Mouse (Mus musculus) lung, postnatal 0 days (tissue): ENCODE data around the gene Pou2f3. TPM values are rescaled to one million over a fixed set of nuclear protein-coding genes. Genes with fewer than 3 reads are reported as not detected.

ENCODE experiments used
- ATAC-seq: fragments of 200-750 bp; cut with Nextera tagmentation; 2 replicates; pipeline ENCODE4 v1.8.0; 2017; ENCODE audit warnings: moderate library complexity
- DNase-seq: peaks from one replicate; pipeline ENCODE4 v3.0.0-alpha.2; 2016; ENCODE audit warnings: low spot score
- H3K27ac ChIP-seq: fragments of 300-500 bp; sonication (generic); 2 replicates; pipeline ENCODE4 v1.5.1; 2014; ENCODE audit warnings: antibody characterized with exemption, mild to moderate bottlenecking, low read length, mixed read lengths
- H3K27me3 ChIP-seq: fragments of 300-500 bp; sonication (generic); replicated peaks from 2 replicates; pipeline ENCODE4 v1.6.1; 2014; ENCODE audit warnings: low read length, mixed read lengths; ENCODE audit not compliant: insufficient read depth
- H3K36me3 ChIP-seq: fragments of 300-500 bp; sonication (generic); 2 replicates; pipeline ENCODE4 v1.6.1; 2014; ENCODE audit warnings: low read length, mixed read lengths; ENCODE audit not compliant: insufficient read depth
- H3K4me1 ChIP-seq: fragments of 300-500 bp; sonication (generic); 2 replicates; pipeline ENCODE4 v1.6.1; 2014; ENCODE audit warnings: antibody characterized with exemption, low read depth, low read length, mixed read lengths; ENCODE audit not compliant: insufficient read depth
- H3K4me2 ChIP-seq: fragments of 300-500 bp; sonication (generic); replicated peaks from 2 replicates; pipeline ENCODE4 v1.6.1; 2014; ENCODE audit warnings: low read depth, mild to moderate bottlenecking, low read length, moderate library complexity, mixed read lengths
- H3K4me3 ChIP-seq: fragments of 300-500 bp; sonication (generic); 2 replicates; pipeline ENCODE4 v1.5.1; 2014; ENCODE audit warnings: low read depth, low read length
- H3K9ac ChIP-seq: fragments of 300-500 bp; sonication (generic); replicated peaks from 2 replicates; pipeline ENCODE4 v1.6.1; 2014; ENCODE audit warnings: low read depth, mild to moderate bottlenecking
- H3K9me3 ChIP-seq: fragments of 300-500 bp; sonication (generic); 2 replicates; pipeline ENCODE4 v1.6.1; 2016; ENCODE audit warnings: low read length, mixed read lengths
- CTCF ChIP-seq: IDR thresholded peaks from 2 replicates; pipeline ENCODE4 v1.5.1; 2016; ENCODE audit warnings: antibody characterized with exemption, mild to moderate bottlenecking
- EP300 ChIP-seq: IDR thresholded peaks from 2 replicates; pipeline ENCODE4 v1.6.1; 2016; ENCODE audit warnings: antibody characterized with exemption, mild to moderate bottlenecking, control low read depth
- WGBS: fragments of 180-500 bp; shearing (Covaris S2); extraction: QIAGEN DNeasy Blood & Tissue Kit; methylation state at CpG from one replicate; pipeline ENCODE4 v1.1.7; 2014; 5-methylcytosine and 5-hydroxymethylcytosine counted together
- polyA plus RNA-seq: library from polyadenylated mRNA; unstranded; fragments of >200 nt; fragmentation: Nextera tagmentation; extraction: Ambion mirVana; gene quantifications from 2 replicates; pipeline ENCODE4 v1.2.1, GENCODE M21; 2015

Pou2f3 gene
- polyA plus RNA-seq, 1 experiment from 2014 or later, result 0.13 TPM

DNA sequence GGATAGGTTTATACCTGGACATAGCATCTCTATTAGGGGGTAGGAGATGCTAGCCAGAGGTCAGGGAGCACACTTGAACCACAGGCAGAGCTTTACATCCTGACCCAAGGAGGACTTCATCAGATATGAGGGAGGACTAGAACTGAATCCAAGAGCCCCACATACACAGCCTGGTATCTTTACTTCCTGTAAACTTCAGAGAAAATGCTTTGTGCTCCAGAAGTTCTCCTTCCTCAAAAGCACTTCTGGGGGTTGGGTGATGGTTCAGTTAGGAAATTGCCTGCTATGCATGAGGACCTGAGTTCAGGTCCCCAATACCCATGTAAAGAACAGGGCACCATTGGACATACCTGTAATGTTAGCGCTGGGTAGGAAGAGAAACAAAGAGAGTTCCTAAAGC lies 23.3 kb upstream of the Pou2f3 start:
- Histone ChIP-seq H3K27me3 (no peaks in the 10 kb centered on the region), H3K4me1 (peaks cover 7% of the 10 kb centered on the region; the same call in 1 of the 2 replicates), H3K27ac (no peak overlapping the region), H3K4me2 (no peak overlapping the region), H3K9me3 (no peaks in the 10 kb centered on the region), H3K4me3 (no peak overlapping the region), H3K36me3 (no peaks in the 10 kb centered on the region), H3K9ac (no peak overlapping the region)
- TF ChIP-seq EP300 (no peak), CTCF (no peak)
- ATAC-seq, result no peak
- DNase-seq, result no peak
- WGBS, result 100% methylated on average over 1 of the region's 1 CpGs

DNA sequence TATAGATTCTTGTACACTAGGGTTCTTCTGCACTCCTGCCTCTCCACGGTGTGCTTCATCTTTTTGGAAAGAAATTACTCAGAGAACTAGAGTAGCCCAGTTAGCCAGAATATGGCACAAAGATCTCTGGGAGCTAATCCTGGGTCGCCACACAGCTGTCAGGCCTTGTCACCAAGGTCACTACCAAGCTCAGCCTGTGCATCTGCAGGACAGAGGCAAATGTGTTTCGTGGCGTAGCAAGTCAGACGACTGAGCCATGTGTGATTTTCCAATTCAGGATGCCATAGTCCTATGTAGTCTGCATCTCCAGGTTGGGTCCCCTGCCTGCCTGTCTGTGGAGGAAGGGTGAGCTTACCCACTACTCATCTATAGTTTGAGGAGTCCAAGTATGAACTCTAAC lies 22.9 kb upstream of the Pou2f3 start:
- Histone ChIP-seq H3K4me1 (peaks cover 7% of the 10 kb centered on the region; the same call in 1 of the 2 replicates), H3K36me3 (no peaks in the 10 kb centered on the region), H3K27ac (no peak overlapping the region), H3K4me3 (no peak overlapping the region), H3K27me3 (no peaks in the 10 kb centered on the region), H3K9ac (no peak overlapping the region), H3K4me2 (no peak overlapping the region), H3K9me3 (no peaks in the 10 kb centered on the region)
- DNase-seq (no peak), ATAC-seq (no peak)
- no peak for TF ChIP-seq EP300
- no peak for TF ChIP-seq CTCF
- 57% methylated on average over 5 of the region's 5 CpGs for WGBS

DNA sequence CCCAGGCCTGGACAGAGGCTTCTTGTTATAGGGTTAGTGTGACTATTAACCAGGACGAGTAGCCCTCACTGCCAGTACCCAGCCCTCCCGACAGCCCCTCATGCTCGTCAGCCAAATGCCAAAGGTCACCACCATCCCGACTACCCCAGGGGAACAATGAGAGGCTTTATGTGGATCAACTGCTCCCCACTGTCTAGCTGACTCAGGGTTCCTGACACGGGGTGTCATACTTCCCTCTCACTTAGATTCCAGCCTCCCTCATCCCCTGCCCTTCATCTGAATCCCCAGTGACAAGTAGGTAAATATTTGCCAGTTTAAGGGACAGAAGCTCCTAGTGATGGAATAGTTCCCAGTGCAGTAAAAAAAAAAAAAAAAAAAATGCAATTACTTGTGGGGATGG lies 22.1 kb upstream of the Pou2f3 start:
- Histone ChIP-seq H3K4me1 (peaks cover 7% of the 10 kb centered on the region; the same call in 1 of the 2 replicates), H3K9me3 (no peaks in the 10 kb centered on the region), H3K27ac (no peak overlapping the region), H3K36me3 (no peaks in the 10 kb centered on the region), H3K27me3 (no peaks in the 10 kb centered on the region), H3K4me2 (no peak overlapping the region), H3K4me3 (no peak overlapping the region), H3K9ac (no peak overlapping the region)
- WGBS, result 23% methylated on average over 5 of the region's 5 CpGs
- no peak for DNase-seq
- peak; percentile 11; the same call in 1 of the 2 replicates for ATAC-seq
- TF ChIP-seq CTCF (no peak), EP300 (no peak)

DNA sequence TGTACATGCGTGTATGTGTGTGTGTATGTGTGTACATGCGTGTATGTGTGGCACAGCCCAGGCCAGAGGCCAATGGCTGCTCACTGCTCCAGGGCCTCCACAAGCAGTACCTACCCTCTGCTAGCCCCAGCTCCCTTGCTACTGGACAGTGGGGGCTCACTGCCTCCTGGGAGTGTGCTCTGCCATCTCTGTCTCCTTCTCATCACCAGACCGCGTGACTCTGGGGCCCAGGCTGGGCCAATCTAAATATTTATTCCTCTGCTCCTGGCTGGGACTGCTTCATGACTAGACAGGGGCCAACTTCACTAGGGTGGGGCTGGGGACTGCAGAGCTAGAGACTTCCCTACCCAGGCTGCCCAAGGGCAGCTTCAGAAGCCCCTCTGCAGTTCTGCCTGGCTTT lies 21.6 kb upstream of the Pou2f3 start:
- Histone ChIP-seq H3K4me3 (no peak overlapping the region), H3K27me3 (no peaks in the 10 kb centered on the region), H3K36me3 (no peaks in the 10 kb centered on the region), H3K9me3 (no peaks in the 10 kb centered on the region), H3K9ac (no peak overlapping the region), H3K27ac (no peak overlapping the region), H3K4me2 (no peak overlapping the region), H3K4me1 (peaks cover 7% of the 10 kb centered on the region; the same call in 1 of the 2 replicates)
- 30% methylated on average over 4 of the region's 4 CpGs for WGBS
- ATAC-seq (peak; percentile 86), DNase-seq (peak; percentile 48)
- TF ChIP-seq CTCF, result no peak
- no peak for TF ChIP-seq EP300

GRCm38 (mm10) chr9:43230886-43231285 lies 20.7 kb upstream of the Pou2f3 start:
- peaks cover 7% of the 10 kb centered on the region; the same call in 1 of the 2 replicates for H3K4me1 ChIP-seq
- no peak for TF ChIP-seq CTCF
- TF ChIP-seq EP300, result no peak
- no peak overlapping the region for H3K4me3 ChIP-seq
- H3K9ac ChIP-seq, result no peak overlapping the region
- ATAC-seq (0 out of 2 replicates have a peak, but pooled peaks have one; percentile 21), DNase-seq (no peak)
- 39% methylated on average over 4 of the region's 4 CpGs for WGBS
- no peak overlapping the region for H3K27ac ChIP-seq
- H3K9me3 ChIP-seq, result no peaks in the 10 kb centered on the region
- no peaks in the 10 kb centered on the region for H3K36me3 ChIP-seq
- H3K27me3 ChIP-seq, result no peaks in the 10 kb centered on the region
- no peak overlapping the region for H3K4me2 ChIP-seq

DNA sequence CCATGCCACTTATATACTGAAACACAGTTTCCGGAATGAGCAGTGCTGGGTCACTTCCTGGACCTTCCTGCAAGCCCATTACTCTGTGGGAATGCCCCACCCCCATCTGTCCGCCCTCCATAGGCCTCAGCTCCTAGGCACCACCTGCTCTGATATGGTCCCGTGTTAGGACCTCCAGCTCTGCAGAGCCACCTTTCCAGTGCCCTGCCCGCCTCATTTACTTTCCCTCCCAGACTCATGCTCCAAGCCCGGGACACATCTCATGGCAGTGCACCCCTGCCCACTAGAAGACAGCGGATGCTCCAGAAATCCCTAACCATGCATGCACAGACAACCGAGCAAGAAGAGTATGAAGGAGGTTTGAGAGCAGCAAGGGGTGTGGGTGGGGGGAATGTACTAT lies 19.8 kb upstream of the Pou2f3 start:
- Histone ChIP-seq H3K4me1 (peaks cover 12% of the 10 kb centered on the region; the same call in 1 of the 2 replicates), H3K4me2 (no peak overlapping the region), H3K9me3 (no peaks in the 10 kb centered on the region), H3K27ac (no peak overlapping the region), H3K9ac (no peak overlapping the region), H3K27me3 (no peaks in the 10 kb centered on the region), H3K4me3 (no peak overlapping the region), H3K36me3 (no peaks in the 10 kb centered on the region)
- WGBS, result 77% methylated on average over 7 of the region's 7 CpGs
- DNase-seq (no peak), ATAC-seq (no peak)
- TF ChIP-seq EP300 (no peak), CTCF (no peak)

GRCm38 (mm10) chr9:43229398-43229895 lies 19.3 kb upstream of the Pou2f3 start:
- 95% methylated on average over 10 of the region's 10 CpGs for WGBS
- no peak for DNase-seq
- Histone ChIP-seq H3K9me3 (no peaks in the 10 kb centered on the region), H3K27me3 (no peaks in the 10 kb centered on the region), H3K36me3 (no peaks in the 10 kb centered on the region), H3K4me1 (peaks cover 12% of the 10 kb centered on the region; the same call in 1 of the 2 replicates), H3K4me2 (no peak overlapping the region), H3K9ac (no peak overlapping the region), H3K4me3 (no peak overlapping the region), H3K27ac (no peak overlapping the region)
- TF ChIP-seq EP300 (no peak), CTCF (no peak)
- ATAC-seq, result no peak
